Comparison of ENCODE assay signal across 13 mouse cellular contexts in genomic region chr10:73010897-73011296, GRCm38 (mm10).
A peak's percentile ranks its signal among the peaks of the same experiment; 100 is the strongest.
DNase-seq lines count a peak whose midpoint lies in the region; ATAC-seq and TF ChIP-seq lines count a peak whose summit lies in the region.
"Had no signal": no experiment of that assay in that cellular context is flagged by ENCODE, and none has a peak within 500 bp of the region (broad histone marks: within the 10 kb centered on the region; RNA-seq: fewer than 3 reads in every experiment).

No protein-coding gene starts in this region.

- H3K27me3 ChIP-seq in kidney, embryonic 14.5 days (ENCODE audit: control insufficient read depth, insufficient read depth, low read length) = no peaks in the 10 kb centered on the region
- H3K27me3 ChIP-seq in CH12.LX (replicated peaks) = no peaks in the 10 kb centered on the region
- H3K27me3 ChIP-seq: liver, embryonic 15.5 days; neural tube, embryonic 15.5 days had no signal

- H3K4me3 ChIP-seq in kidney, embryonic 14.5 days (ENCODE audit: low read length) = no peak overlapping the region
- no peak overlapping the region for H3K4me3 ChIP-seq in CH12.LX (replicated peaks in 1 of 3; ENCODE audit: low read depth in 2 of 3, low read length in 2 of 3, poor library complexity in 1 of 3)
- H3K4me3 ChIP-seq: liver, embryonic 15.5 days; neural tube, embryonic 15.5 days had no signal

- TF ChIP-seq RAD21 in CH12.LX (IDR thresholded peaks at IDR 0.05; ENCODE audit: low read depth, low read length) = no peak; the same call in 1 of the 2 replicates

- no peak for TF ChIP-seq POLR2A in CH12.LX (IDR thresholded peaks at IDR 0.05; ENCODE audit: low read depth, low read length)

- H3K79me2 ChIP-seq in CH12.LX (replicated peaks; ENCODE audit: control insufficient read depth, extremely low read depth, insufficient read depth, poor library complexity, severe bottlenecking) = no peaks in the 10 kb centered on the region

- no peak overlapping the region for H3K4me2 ChIP-seq in kidney, embryonic 14.5 days (replicated peaks; ENCODE audit: low read depth, low read length)
- no peak overlapping the region for H3K4me2 ChIP-seq in CH12.LX (ENCODE audit: insufficient read depth, low read depth, poor library complexity, severe bottlenecking)
- H3K4me2 ChIP-seq: liver, embryonic 15.5 days; neural tube, embryonic 15.5 days had no signal

- TF ChIP-seq CTCF in CH12.LX (conservative IDR thresholded peaks at IDR 0.05 in 1 of 2, IDR thresholded peaks at IDR 0.05 in 1 of 2; ENCODE audit: low read depth in 2 of 2, low read length in 2 of 2) = peak in 1 of 2 experiments; percentile 10; a peak in 1 of 4 replicates

- no peak overlapping the region for H3K9ac ChIP-seq in kidney, embryonic 14.5 days (ENCODE audit: low read depth, low read length)
- H3K9ac ChIP-seq in CH12.LX (ENCODE audit: insufficient read depth, low read depth) = no peak overlapping the region
- H3K9ac ChIP-seq: liver, embryonic 15.5 days; neural tube, embryonic 15.5 days had no signal

- TF ChIP-seq EP300 in CH12.LX (IDR thresholded peaks at IDR 0.05; ENCODE audit: low read length) = no peak

- ATAC-seq in kidney, embryonic 14.5 days (ENCODE audit: low FRiP score, low TSS enrichment) = no peak
- ATAC-seq: inflammation-experienced regulatory T-cells, adult 6 months had no signal

- in situ Hi-C loops in CH12.LX (cut with MboI; ENCODE audit: low pct_ligation_motif_present, low pct_unique_long_range_greater_than_20kb, low sequenced_read_pairs) = no loop called here

- no peaks in the 10 kb centered on the region for H3K9me3 ChIP-seq in kidney, embryonic 14.5 days (ENCODE audit: control insufficient read depth, low read length)
- H3K9me3 ChIP-seq in CH12.LX (replicated peaks; ENCODE audit: low read length) = no peaks in the 10 kb centered on the region
- H3K9me3 ChIP-seq: liver, embryonic 15.5 days; neural tube, embryonic 15.5 days had no signal

- H3K27ac ChIP-seq in kidney, embryonic 14.5 days (ENCODE audit: low read depth, low read length) = no peak overlapping the region
- H3K27ac ChIP-seq in CH12.LX (ENCODE audit: insufficient read depth, low read depth) = no peak overlapping the region
- H3K27ac ChIP-seq: liver, embryonic 15.5 days; neural tube, embryonic 15.5 days had no signal

- DNase-seq in adrenal gland, postnatal 36 days = peak; percentile 9 to 34
- DNase-seq in adrenal gland, adult 2 months = no peak
- DNase-seq in kidney, postnatal 4 days = peak; percentile 3 to 11
- DNase-seq in CH12.LX (ENCODE audit: extremely low read depth) (peak; percentile 24), adipocyte (ENCODE audit: low spot score) (peak; percentile 2)
- no peak for DNase-seq in c-Kit-positive CD71-positive TER-119-positive erythroid progenitor cells, embryonic 14.5 days (ENCODE audit: low spot score)
- no peak for DNase-seq in right cerebral cortex, postnatal 10 days (ENCODE audit: low spot score in 2 of 2)
- DNase-seq: heart, adult 11 months; thymus, adult 2 months had no signal

- no peaks in the 10 kb centered on the region for H3K4me1 ChIP-seq in kidney, embryonic 14.5 days (ENCODE audit: control insufficient read depth, insufficient read depth, low read length)
- no peaks in the 10 kb centered on the region for H3K4me1 ChIP-seq in CH12.LX (ENCODE audit: control insufficient read depth in 1 of 2, insufficient read depth in 2 of 2)
- H3K4me1 ChIP-seq: liver, embryonic 15.5 days; neural tube, embryonic 15.5 days had no signal

- no peaks in the 10 kb centered on the region for H3K36me3 ChIP-seq in kidney, embryonic 14.5 days (ENCODE audit: control insufficient read depth, insufficient read depth, low read length)
- no peaks in the 10 kb centered on the region for H3K36me3 ChIP-seq in CH12.LX (replicated peaks in 1 of 2; ENCODE audit: control insufficient read depth in 1 of 2, insufficient read depth in 1 of 2, low read length in 1 of 2)
- H3K36me3 ChIP-seq: liver, embryonic 15.5 days; neural tube, embryonic 15.5 days had no signal

- WGBS in kidney, embryonic 14.5 days = 75% methylated on average over 3 of the region's 3 CpGs

- dilution Hi-C loops in CH12.LX (cut with MboI; ENCODE audit: extremely low pct_ligation_motif_present, extremely low pct_unique_long_range_greater_than_20kb, low sequenced_read_pairs) = no loop called here

TF ChIP-seq in CH12.LX, 34 proteins besides CTCF, POLR2A, EP300 and RAD21:
- no peak for TF ChIP-seq SIN3A (IDR thresholded peaks at IDR 0.05; ENCODE audit: low read length)
- no peak for TF ChIP-seq IRF4 (IDR thresholded peaks at IDR 0.05; ENCODE audit: low read depth, low read length)
- no peak for TF ChIP-seq MAX (IDR thresholded peaks at IDR 0.05; ENCODE audit: low read length)
- TF ChIP-seq SMC3 (IDR thresholded peaks at IDR 0.05; ENCODE audit: low read depth, low read length) = no peak
- no peak for TF ChIP-seq JUN (IDR thresholded peaks at IDR 0.05; ENCODE audit: insufficient read depth, low read depth, low read length)
- no peak for TF ChIP-seq CHD1 (IDR thresholded peaks at IDR 0.05; ENCODE audit: low read depth, low read length)
- no peak for TF ChIP-seq PAX5 (IDR thresholded peaks at IDR 0.05; ENCODE audit: low read length)
- TF ChIP-seq ZNF384 (IDR thresholded peaks at IDR 0.05; ENCODE audit: low read depth, low read length) = no peak
- no peak for TF ChIP-seq E2F4 (IDR thresholded peaks at IDR 0.05; ENCODE audit: insufficient replicate concordance, low read depth, low read length)
- no peak for TF ChIP-seq MAFK (IDR thresholded peaks at IDR 0.05; ENCODE audit: insufficient replicate concordance, low read length)
- TF ChIP-seq MYC (IDR thresholded peaks at IDR 0.05; ENCODE audit: low read depth, low read length) = no peak
- no peak for TF ChIP-seq ELF1 (IDR thresholded peaks at IDR 0.05; ENCODE audit: low read depth, low read length)
- TF ChIP-seq TBP (conservative IDR thresholded peaks at IDR 0.05; ENCODE audit: low read depth, low read length) = no peak
- no peak for TF ChIP-seq NELFE (IDR thresholded peaks at IDR 0.05; ENCODE audit: low read depth, low read length)
- no peak for TF ChIP-seq JUND (conservative IDR thresholded peaks at IDR 0.05; ENCODE audit: low read depth, low read length)
- no peak for TF ChIP-seq ZC3H11A (IDR thresholded peaks at IDR 0.05; ENCODE audit: low read depth, low read length)
- no peak for TF ChIP-seq MXI1 (IDR thresholded peaks at IDR 0.05; ENCODE audit: low read depth, low read length)
TF ChIP-seq in CH12.LX: peak in this region for 0.

Comparison
In these comparisons a context has a peak if more than half of its experiments do, and no peak if none do; other contexts are left out.
1. DNase-seq: peak in adrenal gland, postnatal 36 days (2 of 2), kidney, postnatal 4 days (2 of 2), CH12.LX (single experiment) and adipocyte (single experiment); none in adrenal gland, adult 2 months (single experiment), c-Kit-positive CD71-positive TER-119-positive erythroid progenitor cells, embryonic 14.5 days (single experiment) and right cerebral cortex, postnatal 10 days (0 of 2).